Mouse (Mus musculus) intestine, embryonic 15.5 days (tissue): ENCODE measurements around the gene Taar7d. TPM values are rescaled to one million over a fixed set of nuclear protein-coding genes. Genes with fewer than 3 reads are reported as not detected.
A peak's percentile ranks its signal among the peaks of the same experiment; 100 is the strongest.

Source experiments
- ATAC-seq: fragments of 200-750 bp; cut with Nextera tagmentation; 2 replicates; pipeline ENCODE4 v1.8.0; 2017; ENCODE audit warnings: moderate TSS enrichment, moderate library complexity
- H3K27ac ChIP-seq: fragments of 300-500 bp; sonication (generic); 2 replicates; pipeline ENCODE4 v1.5.1; 2015; ENCODE audit warnings: mild to moderate bottlenecking, inconsistent platforms
- H3K27me3 ChIP-seq: fragments of 300-500 bp; sonication (generic); replicated peaks from 2 replicates; pipeline ENCODE4 v1.6.1; 2015; ENCODE audit warnings: inconsistent platforms
- H3K36me3 ChIP-seq: fragments of 300-500 bp; sonication (generic); 2 replicates; pipeline ENCODE4 v1.6.1; 2015; ENCODE audit warnings: inconsistent platforms
- H3K4me1 ChIP-seq: fragments of 300-500 bp; sonication (generic); replicated peaks from 2 replicates; pipeline ENCODE4 v1.6.1; 2015; ENCODE audit warnings: inconsistent platforms
- H3K4me2 ChIP-seq: fragments of 300-500 bp; sonication (generic); replicated peaks from 2 replicates; pipeline ENCODE4 v1.6.1; 2015; ENCODE audit warnings: mild to moderate bottlenecking, inconsistent platforms
- H3K4me3 ChIP-seq: fragments of 300-500 bp; sonication (generic); replicated peaks from 2 replicates; pipeline ENCODE4 v1.5.1; 2015; ENCODE audit warnings: inconsistent platforms
- H3K9ac ChIP-seq: fragments of 300-500 bp; sonication (generic); 2 replicates; pipeline ENCODE4 v1.6.1; 2015; ENCODE audit warnings: inconsistent platforms
- H3K9me3 ChIP-seq: fragments of 300-500 bp; sonication (generic); 2 replicates; pipeline ENCODE4 v1.6.1; 2016; ENCODE audit warnings: inconsistent platforms
- WGBS: fragments of 180-500 bp; shearing (Covaris S2); methylation state at CpG from one replicate; pipeline ENCODE4 v1.1.7; 2015; 5-methylcytosine and 5-hydroxymethylcytosine counted together
- polyA plus RNA-seq: library from polyadenylated mRNA; unstranded; fragments of >200 nt; fragmentation: Nextera tagmentation; extraction: Ambion mirVana; gene quantifications from 2 replicates; pipeline ENCODE4 v1.2.1, GENCODE M21; 2015

Taar7d gene
- not detected in 2 replicates for polyA plus RNA-seq

- no peaks in the 10 kb centered on the region for H3K27me3 ChIP-seq
- H3K4me1 ChIP-seq, result no peaks in the 10 kb centered on the region
- no peak within 1 kb of the TSS for H3K27ac ChIP-seq
- no peaks in the 10 kb centered on the region for H3K36me3 ChIP-seq
- no peak within 1 kb of the TSS for H3K4me3 ChIP-seq
- no peak for ATAC-seq
- H3K4me2 ChIP-seq, result no peak within 1 kb of the TSS
- H3K9me3 ChIP-seq, result no peaks in the 10 kb centered on the region
- H3K9ac ChIP-seq, result no peak within 1 kb of the TSS
These were observed at the start of gene Taar7d for GRCm38 (mm10) chr10:24026922-24027321. TSS of gene Taar7d (plus strand) at chr10:24027222.

DNA sequence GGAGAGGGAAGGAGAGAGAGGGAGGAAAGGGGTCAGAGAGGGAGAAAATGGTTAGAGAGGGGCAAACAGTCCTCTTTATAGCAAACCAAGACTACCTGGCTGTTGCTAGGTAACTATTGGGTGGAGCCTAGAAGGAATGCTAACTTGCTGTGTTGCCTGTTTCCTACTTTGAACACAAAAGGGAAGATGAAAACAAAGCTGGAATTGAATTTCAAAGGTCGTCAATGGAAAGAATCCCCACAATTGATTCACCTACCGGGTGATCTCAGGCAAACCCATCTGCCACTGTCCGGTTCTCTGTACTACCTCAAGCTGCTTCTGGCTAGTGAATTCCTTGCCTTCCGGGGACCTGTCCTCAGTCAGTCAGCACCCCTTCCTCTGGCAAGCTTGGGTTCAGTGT is 49.1 kb upstream of the Taar7d start:
- 53% methylated on average over 4 of the region's 4 CpGs for WGBS
- Histone ChIP-seq H3K27me3 (no peaks in the 10 kb centered on the region), H3K36me3 (no peaks in the 10 kb centered on the region), H3K9ac (no peak overlapping the region), H3K9me3 (no peaks in the 10 kb centered on the region), H3K4me1 (no peaks in the 10 kb centered on the region), H3K4me2 (no peak overlapping the region), H3K27ac (no peak overlapping the region), H3K4me3 (no peak overlapping the region)
- ATAC-seq, result no peak

- ATAC-seq, result peak; percentile 82
- no peak overlapping the region for H3K4me3 ChIP-seq
- H3K36me3 ChIP-seq, result no peaks in the 10 kb centered on the region
- H3K9me3 ChIP-seq, result no peaks in the 10 kb centered on the region
- no peak overlapping the region for H3K9ac ChIP-seq
- H3K4me2 ChIP-seq, result no peak overlapping the region
- WGBS, result 42% methylated on average over 16 of the region's 16 CpGs
- H3K27me3 ChIP-seq, result no peaks in the 10 kb centered on the region
- H3K4me1 ChIP-seq, result no peaks in the 10 kb centered on the region
- no peak overlapping the region for H3K27ac ChIP-seq
These were observed 47.9 kb upstream of the Taar7d start for GRCm38 (mm10) chr10:23978901-23979705.

DNA sequence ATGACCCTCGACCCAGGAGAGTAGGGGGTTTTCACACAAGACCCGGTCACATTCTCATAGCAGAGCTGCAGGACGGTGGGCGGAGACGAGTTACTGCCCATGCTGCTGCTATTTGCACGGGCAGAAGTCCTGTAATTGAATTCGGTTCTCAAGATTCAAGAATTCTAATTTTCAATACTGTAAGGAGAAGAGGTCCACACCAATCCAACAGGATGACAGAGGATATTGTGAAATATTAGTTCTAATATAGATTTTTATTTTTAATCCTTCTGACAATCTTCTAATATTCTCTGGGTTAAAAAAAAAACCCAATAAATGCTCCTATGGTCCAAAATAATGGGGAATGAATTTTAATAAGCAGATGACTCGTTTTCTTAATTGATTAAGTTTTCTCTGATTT is 41.5 kb upstream of the Taar7d start, which contains the start of gene Taar6:
Gene Taar6, minus strand, starts transcription at position 101 of the 400 bp plus-strand sequence.
- WGBS, result 70% methylated on average over 8 of the region's 8 CpGs
- no peak for ATAC-seq

GRCm38 (mm10) chr10:23986419-23986818 is 40.6 kb upstream of the Taar7d start:
- Histone ChIP-seq H3K27ac (no peak overlapping the region), H3K9ac (no peak overlapping the region), H3K4me2 (no peak overlapping the region), H3K4me1 (no peaks in the 10 kb centered on the region), H3K36me3 (no peaks in the 10 kb centered on the region), H3K27me3 (no peaks in the 10 kb centered on the region), H3K4me3 (no peak overlapping the region), H3K9me3 (no peaks in the 10 kb centered on the region)
- 81% methylated on average over 5 of the region's 5 CpGs for WGBS
- ATAC-seq, result no peak

More for the DNA sequence above, 41.5 kb upstream of the Taar7d start, which contains the start of gene Taar6:
- no peak within 1 kb of the TSS for H3K27ac ChIP-seq
- H3K9ac ChIP-seq, result no peak within 1 kb of the TSS
- no peak within 1 kb of the TSS for H3K4me2 ChIP-seq
- no peaks in the 10 kb centered on the region for H3K36me3 ChIP-seq
- no peaks in the 10 kb centered on the region for H3K4me1 ChIP-seq
- H3K27me3 ChIP-seq, result no peaks in the 10 kb centered on the region
- H3K4me3 ChIP-seq, result no peak within 1 kb of the TSS
- H3K9me3 ChIP-seq, result no peaks in the 10 kb centered on the region

DNA sequence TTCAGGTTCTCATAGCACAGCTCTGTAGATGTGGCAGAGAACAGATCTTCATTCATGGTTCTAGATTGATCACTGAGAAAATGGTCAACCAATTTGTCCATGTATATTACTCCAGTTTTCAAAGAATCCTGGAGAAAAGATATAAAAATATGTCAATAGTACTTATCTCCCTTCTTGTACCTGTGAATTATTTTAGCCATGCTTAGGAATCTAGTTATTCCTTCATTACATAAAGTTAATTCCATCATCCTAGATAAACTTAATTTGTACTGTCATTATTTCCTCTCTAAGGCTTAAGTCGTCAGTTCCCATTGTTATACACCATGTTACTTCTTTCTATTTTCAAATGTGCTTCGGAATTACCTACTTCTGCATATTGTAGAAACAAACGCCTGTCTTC is 33.6 kb upstream of the Taar7d start, which contains the start of gene Taar7a:
Gene Taar7a, minus strand, starts transcription at position 101 of the 400 bp plus-strand sequence.
- Histone ChIP-seq H3K27me3 (no peaks in the 10 kb centered on the region), H3K36me3 (no peaks in the 10 kb centered on the region), H3K9ac (no peak within 1 kb of the TSS), H3K4me1 (no peaks in the 10 kb centered on the region), H3K27ac (no peak within 1 kb of the TSS), H3K4me2 (no peak within 1 kb of the TSS), H3K4me3 (no peak within 1 kb of the TSS), H3K9me3 (no peaks in the 10 kb centered on the region)
- ATAC-seq, result no peak
- WGBS, result 81% methylated on average over 3 of the region's 3 CpGs

- Histone ChIP-seq H3K4me2 (no peak within 1 kb of the TSS), H3K4me1 (no peaks in the 10 kb centered on the region), H3K27ac (no peak within 1 kb of the TSS), H3K27me3 (no peaks in the 10 kb centered on the region), H3K9me3 (no peaks in the 10 kb centered on the region), H3K36me3 (no peaks in the 10 kb centered on the region), H3K4me3 (no peak within 1 kb of the TSS), H3K9ac (no peak within 1 kb of the TSS)
- WGBS, result 82% methylated on average over 1 of the region's 1 CpGs
- ATAC-seq, result no peak
These were observed 27.4 kb upstream of the Taar7d start, which contains the start of gene Taar7b for GRCm38 (mm10) chr10:23999639-24000038. TSS of gene Taar7b (plus strand) at chr10:23999939.

GRCm38 (mm10) chr10:24006442-24006841 is 20.6 kb upstream of the Taar7d start:
- H3K4me2 ChIP-seq, result no peak overlapping the region
- no peak for ATAC-seq
- 83% methylated on average over 1 of the region's 1 CpGs for WGBS
- H3K27ac ChIP-seq, result no peak overlapping the region
- H3K36me3 ChIP-seq, result no peaks in the 10 kb centered on the region
- H3K4me3 ChIP-seq, result no peak overlapping the region
- no peaks in the 10 kb centered on the region for H3K4me1 ChIP-seq
- no peaks in the 10 kb centered on the region for H3K27me3 ChIP-seq
- H3K9me3 ChIP-seq, result no peaks in the 10 kb centered on the region
- H3K9ac ChIP-seq, result no peak overlapping the region

- Histone ChIP-seq H3K4me3 (no peak overlapping the region), H3K4me2 (no peak overlapping the region), H3K9ac (no peak overlapping the region), H3K27ac (no peak overlapping the region), H3K27me3 (no peaks in the 10 kb centered on the region), H3K9me3 (no peaks in the 10 kb centered on the region), H3K36me3 (no peaks in the 10 kb centered on the region), H3K4me1 (no peaks in the 10 kb centered on the region)
- WGBS, result 35% methylated on average over 2 of the region's 2 CpGs
- no peak for ATAC-seq
These were observed 20.0 kb upstream of the Taar7d start for GRCm38 (mm10) chr10:24007034-24007433.

GRCm38 (mm10) chr10:24008143-24008542 is 18.9 kb upstream of the Taar7d start:
- Histone ChIP-seq H3K27ac (no peak overlapping the region), H3K27me3 (no peaks in the 10 kb centered on the region), H3K4me3 (no peak overlapping the region), H3K36me3 (no peaks in the 10 kb centered on the region), H3K4me1 (no peaks in the 10 kb centered on the region), H3K9ac (no peak overlapping the region), H3K9me3 (no peaks in the 10 kb centered on the region), H3K4me2 (no peak overlapping the region)
- 93% methylated on average over 1 of the region's 1 CpGs for WGBS
- ATAC-seq, result no peak

DNA sequence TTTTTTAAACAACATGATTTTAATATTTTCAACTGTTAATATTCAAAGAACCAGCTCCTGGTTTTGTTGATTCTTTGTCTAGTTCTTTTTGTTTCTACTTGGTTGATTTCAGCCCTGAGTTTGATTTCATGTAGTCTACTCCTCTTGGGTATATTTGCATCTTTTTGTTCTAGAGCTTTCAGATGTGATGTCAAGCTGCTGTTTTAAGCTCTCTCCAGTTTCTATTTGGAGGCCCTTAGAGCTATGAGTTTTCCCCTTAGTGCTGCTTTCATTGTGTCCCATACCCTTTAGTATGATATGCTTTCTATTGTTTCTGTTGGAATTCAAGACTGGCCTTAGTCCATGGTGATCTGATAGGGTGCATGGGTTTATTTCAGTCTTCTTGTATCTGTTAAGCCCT is 4.3 kb downstream of the Taar7d start:
- no peaks in the 10 kb centered on the region for H3K4me1 ChIP-seq
- no peak overlapping the region for H3K27ac ChIP-seq
- H3K27me3 ChIP-seq, result no peaks in the 10 kb centered on the region
- no peaks in the 10 kb centered on the region for H3K9me3 ChIP-seq
- H3K4me3 ChIP-seq, result no peak overlapping the region
- no peak overlapping the region for H3K9ac ChIP-seq
- H3K36me3 ChIP-seq, result no peaks in the 10 kb centered on the region
- H3K4me2 ChIP-seq, result no peak overlapping the region
- ATAC-seq, result no peak

DNA sequence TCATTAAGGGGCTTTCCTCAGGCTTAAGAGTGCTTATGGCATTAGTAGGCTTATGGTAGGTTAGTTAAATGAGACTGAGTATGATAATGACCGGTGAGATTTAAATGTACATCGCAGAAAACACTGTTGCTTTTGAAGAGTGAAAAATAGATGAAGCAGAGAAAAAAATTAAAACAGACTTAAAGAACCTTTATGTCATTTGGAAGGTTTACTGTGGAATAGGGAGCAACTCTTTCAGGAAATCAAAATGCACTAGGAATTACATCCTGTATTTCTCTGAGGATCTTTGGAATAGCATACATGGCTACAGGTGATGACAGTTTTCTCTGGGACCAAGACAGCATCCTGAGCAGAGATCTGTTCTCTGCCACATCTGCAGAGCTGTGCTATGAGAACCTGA is 10.3 kb downstream of the Taar7d start, which contains the start of gene Taar7e:
Gene Taar7e, plus strand, starts transcription at position 301 of the 400 bp plus-strand sequence.
- no peak within 1 kb of the TSS for H3K27ac ChIP-seq
- no peaks in the 10 kb centered on the region for H3K4me1 ChIP-seq
- H3K4me3 ChIP-seq, result no peak within 1 kb of the TSS
- WGBS, result 88% methylated on average over 2 of the region's 2 CpGs
- no peak within 1 kb of the TSS for H3K4me2 ChIP-seq
- H3K9ac ChIP-seq, result no peak within 1 kb of the TSS
- no peaks in the 10 kb centered on the region for H3K27me3 ChIP-seq
- no peaks in the 10 kb centered on the region for H3K36me3 ChIP-seq
- no peaks in the 10 kb centered on the region for H3K9me3 ChIP-seq
- no peak for ATAC-seq
